In genomic region chr11:45624233-45624632, GRCm38 (mm10) we compare ENCODE assay signal across 22 mouse cellular contexts.
A peak's percentile ranks its signal among the peaks of the same experiment; 100 is the strongest.
DNase-seq lines count a peak whose midpoint lies in the region; ATAC-seq lines count a peak whose summit lies in the region.
"Had no signal": no experiment of that assay in that cellular context is flagged by ENCODE, and none has a peak within 500 bp of the region (broad histone marks: within the 10 kb centered on the region; RNA-seq: fewer than 3 reads in every experiment).

No protein-coding gene starts in this region.

- H3K9me3 ChIP-seq in limb, embryonic 11.5 days (ENCODE audit: control insufficient read depth, low read length), result no peaks in the 10 kb centered on the region
- H3K9me3 ChIP-seq: embryonic facial prominence, embryonic 12.5 days; embryonic facial prominence, embryonic 15.5 days; hindbrain, embryonic 12.5 days; hindbrain, embryonic 15.5 days had no signal

- no peak overlapping the region for H3K9ac ChIP-seq in limb, embryonic 11.5 days (ENCODE audit: low read length)
- H3K9ac ChIP-seq: embryonic facial prominence, embryonic 12.5 days; embryonic facial prominence, embryonic 15.5 days; forebrain, postnatal 0 days; hindbrain, embryonic 12.5 days; hindbrain, embryonic 15.5 days had no signal

- DNase-seq in frontal cortex, postnatal 25 days (ENCODE audit: low spot score in 2 of 2), result no peak
- peak; percentile 17 to 18 for DNase-seq in left cerebral cortex, adult 9 months (ENCODE audit: low spot score in 2 of 2)
- no peak for DNase-seq in left cerebral cortex, adult 8-10 months (ENCODE audit: low spot score in 2 of 2)
- DNase-seq in brain, adult 2 months (ENCODE audit: low read depth, low spot score), result peak; percentile 55
- peak; percentile 4 for DNase-seq in limb, embryonic 11.5 days (ENCODE audit: low spot score)
- DNase-seq in layer of hippocampus, adult 9-11 months, result no peak
- DNase-seq in kidney, adult 8-10 months, result no peak
- DNase-seq: adrenal gland, adult 8-10 months; adrenal gland, postnatal 25 days; cerebellum, adult 18-20 months; cerebellum, adult 9-10 months; cerebellum, postnatal 14 days; forebrain, postnatal 0 days; gastrocnemius, postnatal 10 days had no signal

- peak; percentile 94 for ATAC-seq in frontal cortex, adult (ENCODE audit: low TSS enrichment)
- ATAC-seq in limb, embryonic 11.5 days (ENCODE audit: insufficient number of reproducible peaks, low FRiP score, low TSS enrichment, low read depth), result no peak
- ATAC-seq: activated CD4-positive, CD25-positive, alpha-beta regulatory T cell, adult 4 months; forebrain, embryonic 14.5 days; forebrain, postnatal 0 days had no signal

- no peak overlapping the region for H3K4me3 ChIP-seq in limb, embryonic 11.5 days (ENCODE audit: low read depth, low read length)
- H3K4me3 ChIP-seq: embryonic facial prominence, embryonic 12.5 days; embryonic facial prominence, embryonic 15.5 days; hindbrain, embryonic 12.5 days; hindbrain, embryonic 15.5 days had no signal

- no peaks in the 10 kb centered on the region for H3K36me3 ChIP-seq in limb, embryonic 11.5 days (ENCODE audit: control insufficient read depth, insufficient read depth, low read length)
- H3K36me3 ChIP-seq: embryonic facial prominence, embryonic 12.5 days; embryonic facial prominence, embryonic 15.5 days; hindbrain, embryonic 12.5 days; hindbrain, embryonic 15.5 days had no signal

- H3K4me1 ChIP-seq in limb, embryonic 11.5 days (ENCODE audit: control insufficient read depth, insufficient read depth, low read length), result no peaks in the 10 kb centered on the region
- H3K4me1 ChIP-seq: embryonic facial prominence, embryonic 12.5 days; embryonic facial prominence, embryonic 15.5 days; hindbrain, embryonic 12.5 days; hindbrain, embryonic 15.5 days had no signal

- no peak overlapping the region for H3K4me2 ChIP-seq in limb, embryonic 11.5 days (ENCODE audit: low read depth, severe bottlenecking)
- H3K4me2 ChIP-seq: embryonic facial prominence, embryonic 12.5 days; embryonic facial prominence, embryonic 15.5 days; heart, embryonic 11.5 days; hindbrain, embryonic 12.5 days; hindbrain, embryonic 15.5 days had no signal

- no peaks in the 10 kb centered on the region for H3K27me3 ChIP-seq in limb, embryonic 11.5 days (ENCODE audit: control insufficient read depth, insufficient read depth, low read length)
- H3K27me3 ChIP-seq: embryonic facial prominence, embryonic 12.5 days; embryonic facial prominence, embryonic 15.5 days; hindbrain, embryonic 12.5 days; hindbrain, embryonic 15.5 days had no signal

- H3K27ac ChIP-seq in limb, embryonic 11.5 days (replicated peaks; ENCODE audit: low read depth, low read length), result no peak overlapping the region
- H3K27ac ChIP-seq: embryonic facial prominence, embryonic 12.5 days; embryonic facial prominence, embryonic 15.5 days; hindbrain, embryonic 12.5 days; hindbrain, embryonic 15.5 days had no signal

- WGBS in limb, embryonic 11.5 days, result 75% methylated on average over 7 of the region's 7 CpGs

Comparison
In these comparisons a context has a peak if more than half of its experiments do, and no peak if none do; other contexts are left out.
1. DNase-seq: peak in left cerebral cortex, adult 9 months (2 of 2), brain, adult 2 months (single experiment) and limb, embryonic 11.5 days (single experiment); none in frontal cortex, postnatal 25 days (0 of 2), left cerebral cortex, adult 8-10 months (0 of 2), layer of hippocampus, adult 9-11 months (single experiment) and kidney, adult 8-10 months (0 of 2).